Mouse (Mus musculus) bone marrow macrophage, adult 2 months (primary cell): ENCODE measurements around the gene Hist1h3g.

ENCODE experiments used
- CTCF ChIP-seq: IDR thresholded peaks from 2 replicates; pipeline ENCODE4 v1.5.1; 2012; ENCODE audit warnings: low read depth, mild to moderate bottlenecking, low read length, moderate library complexity
- POLR2A ChIP-seq: IDR thresholded peaks from 2 replicates; pipeline ENCODE4 v1.6.1; 2012; ENCODE audit warnings: mild to moderate bottlenecking, low read depth, low read length, borderline replicate concordance

DNA sequence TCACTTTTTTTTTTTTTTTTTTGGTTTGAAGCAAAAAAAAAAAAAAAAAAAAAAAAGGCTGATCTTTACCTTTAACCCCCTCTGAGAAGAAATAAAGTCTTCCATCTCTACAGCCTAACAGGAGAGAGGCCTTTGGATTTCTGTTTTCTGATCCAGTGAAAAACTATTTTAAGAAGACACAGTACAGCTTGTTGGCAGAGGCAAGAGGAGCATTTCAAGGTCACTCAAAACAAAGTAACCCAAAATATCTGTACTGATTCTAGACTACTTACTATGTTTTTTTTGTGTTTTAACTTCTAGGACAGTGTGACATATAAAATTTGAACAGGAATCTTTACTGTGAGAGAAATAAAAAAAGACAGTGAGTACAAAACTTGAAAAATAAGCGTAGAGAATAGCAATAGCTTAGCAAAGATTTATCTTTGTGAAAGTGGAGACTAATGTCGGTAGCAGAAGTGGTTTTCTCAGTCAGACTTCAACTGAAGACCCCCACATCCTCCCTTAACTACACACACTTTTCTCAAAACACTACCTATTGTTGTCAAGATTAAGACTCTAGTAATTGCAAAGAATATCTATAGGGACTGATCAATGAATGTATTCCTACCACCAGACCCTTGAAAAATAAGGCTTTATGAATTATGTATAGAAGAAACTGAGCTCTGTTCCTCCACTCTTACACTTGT, 5.6 kb upstream of the Hist1h3g start:
- TF ChIP-seq CTCF (no peak), POLR2A (no peak)
